Mouse (Mus musculus) gastrocnemius, postnatal 25 days (tissue): ENCODE measurements around the gene B3gntl1. TPM values are rescaled to one million over a fixed set of nuclear protein-coding genes. Genes with fewer than 3 reads are reported as not detected.
"Not testable (repeated sequence)": the region's sequence is repeated elsewhere in the genome, so short reads cannot be mapped to it uniquely, and the experiment has no call there.

Source experiments
- DNase-seq: peaks from one replicate; pipeline ENCODE4 v3.0.0; 2022
- total RNA-seq, 2 experiments: library from RNA; stranded (reverse); gene quantifications; 1 replicate in 1 of 2; 2 replicates in 1 of 2; pipeline ENCODE4 v1.2.3; 2021

The B3gntl1 gene
- total RNA-seq, 2 experiments from 2014 or later = 2.4 to 2.5 TPM

DNA sequence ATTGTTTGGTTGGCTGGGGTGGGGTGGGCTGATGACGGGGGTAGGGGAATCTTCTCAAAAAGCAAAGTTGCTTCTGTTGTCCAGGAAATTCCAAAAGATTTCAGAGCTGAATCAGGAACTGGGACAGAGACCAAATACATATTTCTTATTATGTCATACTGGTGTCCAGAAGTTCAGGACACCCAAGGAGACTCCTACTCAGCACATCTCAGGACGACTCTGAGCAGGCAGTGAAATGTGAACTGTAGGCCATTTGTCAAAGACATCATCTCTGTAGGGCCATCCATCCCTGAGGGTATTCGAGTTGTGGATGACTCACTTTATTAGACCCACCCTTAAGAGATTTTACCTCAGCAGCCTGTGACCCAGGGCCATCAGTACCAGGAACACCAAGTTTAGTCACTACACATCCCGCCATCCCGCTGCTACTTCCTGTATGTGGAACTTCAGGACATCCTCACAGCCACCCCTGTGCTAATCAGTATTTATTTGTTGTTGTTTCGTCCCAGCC is 12.6 kb upstream of the B3gntl1 start:
- DNase-seq = no peak

DNA sequence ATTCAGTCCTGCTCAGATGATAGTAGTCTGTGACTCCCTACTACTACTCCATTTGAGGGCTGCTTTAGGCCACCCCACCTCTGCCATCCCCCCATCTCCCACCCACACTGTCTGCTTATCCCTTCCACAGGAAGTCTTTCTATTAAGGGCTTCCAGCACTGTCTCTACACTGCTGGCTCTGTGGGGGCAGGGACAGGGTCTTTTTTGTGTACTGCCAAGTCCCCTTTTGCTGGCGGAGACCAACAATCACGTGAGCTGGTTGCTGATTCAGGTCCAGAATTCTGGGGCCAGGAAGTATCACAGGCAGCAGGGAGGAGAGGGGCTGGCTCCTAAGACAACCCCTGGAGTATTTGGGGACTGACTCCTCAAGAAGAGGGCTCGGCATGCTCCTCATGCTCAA is 10.3 kb upstream of the B3gntl1 start:
- no peak for DNase-seq

DNA sequence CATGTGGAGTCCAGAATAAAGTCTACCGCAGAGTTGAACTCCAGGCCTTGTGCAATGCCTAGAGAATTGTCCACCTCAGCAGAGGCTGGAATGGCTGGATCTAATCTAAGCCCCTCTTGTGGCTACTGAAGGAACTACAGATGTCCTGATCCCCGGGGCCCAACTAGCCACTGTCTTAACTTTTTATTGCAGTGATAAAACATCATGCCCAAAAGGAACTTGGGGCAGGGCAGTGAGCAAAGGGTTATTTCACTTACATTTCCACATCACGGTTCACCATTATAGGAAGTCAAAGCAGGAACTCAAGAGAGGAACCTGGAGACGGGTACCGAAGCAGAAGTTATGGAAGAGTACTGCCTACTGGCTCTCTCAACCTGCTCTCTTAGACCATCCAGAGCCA is 7.8 kb upstream of the B3gntl1 start:
- no peak for DNase-seq

DNA sequence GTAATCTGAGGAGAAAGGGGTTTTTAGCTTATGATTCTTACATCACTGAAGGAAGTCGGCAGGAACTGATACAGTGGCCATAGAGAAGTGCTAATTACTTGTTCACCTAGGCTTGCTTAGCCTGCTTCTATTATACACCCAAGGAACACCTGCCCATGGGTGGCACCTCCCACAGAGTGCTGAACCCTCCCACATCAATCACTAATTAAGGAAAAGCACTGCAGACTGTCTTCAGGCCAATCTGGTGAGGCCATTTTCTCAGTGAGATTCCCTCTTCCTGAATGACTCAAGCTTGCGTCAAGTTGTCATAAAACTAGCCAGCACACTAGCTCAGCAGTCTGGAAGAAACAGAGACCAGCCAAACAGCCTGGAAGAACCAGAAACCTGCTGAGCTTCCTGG is 6.6 kb upstream of the B3gntl1 start:
- no peak for DNase-seq

DNA sequence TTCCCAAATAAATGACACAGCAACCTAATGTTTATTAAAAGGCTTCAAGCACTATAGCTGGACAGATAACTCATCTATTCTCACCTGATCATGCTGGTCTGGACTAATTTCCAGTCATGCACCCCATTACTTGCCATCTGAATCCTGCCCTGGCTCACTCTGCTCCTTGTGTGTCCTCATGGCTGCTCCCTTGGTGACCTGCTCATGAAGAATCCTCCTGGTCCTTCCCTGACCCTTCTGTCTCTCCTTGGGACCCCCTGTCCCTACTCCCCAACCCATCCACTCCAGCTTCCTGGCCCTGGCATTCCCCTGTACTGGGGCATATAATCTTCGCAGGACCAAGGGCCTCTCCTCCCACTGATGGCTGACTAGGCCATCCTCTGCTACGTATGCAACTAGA is 3.9 kb upstream of the B3gntl1 start:
- DNase-seq = no peak

DNA sequence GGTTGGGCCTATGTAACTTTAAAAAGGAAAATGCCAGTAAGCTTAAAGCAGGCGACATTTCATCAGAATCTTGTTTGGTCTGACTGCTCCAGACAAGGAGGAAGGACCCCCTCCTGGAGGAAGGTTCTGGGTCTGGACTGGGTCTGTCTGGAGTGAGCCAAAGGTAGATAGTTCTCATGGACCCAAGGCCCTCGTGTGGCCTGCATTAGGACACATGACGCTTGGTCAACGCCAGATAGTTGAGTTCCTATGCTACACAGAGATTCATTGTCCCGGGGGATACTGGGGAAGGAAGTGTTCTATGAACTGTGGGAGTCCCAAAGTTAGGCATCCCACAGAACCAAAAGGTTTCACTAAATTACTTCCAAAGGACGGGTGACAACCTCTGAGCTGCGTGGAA is 676 bp upstream of the B3gntl1 start:
- DNase-seq = no peak

DNA sequence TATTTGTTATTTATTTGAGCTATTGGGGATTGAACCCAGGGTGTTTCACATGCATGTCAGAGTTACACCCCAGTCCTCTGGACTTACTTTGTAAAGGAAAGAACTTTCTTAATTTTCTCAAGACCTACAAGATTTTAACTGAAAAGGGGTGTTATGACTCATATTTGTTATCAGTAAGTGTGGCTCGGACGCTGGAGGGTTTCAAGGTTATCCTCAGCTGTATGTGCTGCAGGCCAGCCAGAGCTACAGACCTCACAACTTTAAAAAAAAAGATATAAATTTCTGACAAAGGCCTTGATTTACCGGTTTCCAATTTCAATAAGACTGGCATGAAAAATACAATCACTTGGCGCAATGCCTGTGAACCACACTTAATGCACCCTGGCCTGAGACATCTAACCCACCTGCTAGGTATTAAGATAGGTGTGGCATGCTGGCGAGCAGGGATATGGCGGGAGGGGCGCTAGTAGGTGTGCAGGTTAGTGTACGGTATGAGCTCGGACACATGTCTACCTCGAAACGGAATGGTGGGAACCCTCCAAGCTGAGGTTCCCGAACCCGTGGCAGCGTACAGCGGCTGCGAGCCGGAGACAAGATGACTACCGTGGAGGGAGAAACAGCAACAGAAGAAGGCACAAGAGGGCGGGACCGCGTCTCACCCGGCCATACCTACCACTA is 502 bp downstream of the B3gntl1 start:
- DNase-seq = no peak

DNA sequence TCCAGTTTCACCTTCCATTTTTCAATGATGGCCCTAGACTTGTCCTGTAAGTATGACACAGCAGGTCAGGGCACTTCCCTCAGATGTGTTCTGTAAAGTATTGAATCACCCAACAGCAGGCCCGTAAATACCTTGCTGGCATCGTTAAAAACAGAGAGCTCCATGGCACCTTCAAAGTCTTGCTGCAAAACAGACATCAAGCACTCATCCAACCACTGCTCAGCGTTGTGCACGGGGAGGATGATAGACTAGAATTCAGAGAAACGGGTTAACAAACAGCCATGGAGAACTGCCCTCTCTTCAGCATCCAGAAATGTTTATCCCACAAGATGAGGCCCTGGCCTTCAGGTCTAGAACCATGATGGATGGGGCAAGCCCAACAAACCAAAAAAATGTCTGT is 2.0 kb downstream of the B3gntl1 start:
- no peak for DNase-seq

DNA sequence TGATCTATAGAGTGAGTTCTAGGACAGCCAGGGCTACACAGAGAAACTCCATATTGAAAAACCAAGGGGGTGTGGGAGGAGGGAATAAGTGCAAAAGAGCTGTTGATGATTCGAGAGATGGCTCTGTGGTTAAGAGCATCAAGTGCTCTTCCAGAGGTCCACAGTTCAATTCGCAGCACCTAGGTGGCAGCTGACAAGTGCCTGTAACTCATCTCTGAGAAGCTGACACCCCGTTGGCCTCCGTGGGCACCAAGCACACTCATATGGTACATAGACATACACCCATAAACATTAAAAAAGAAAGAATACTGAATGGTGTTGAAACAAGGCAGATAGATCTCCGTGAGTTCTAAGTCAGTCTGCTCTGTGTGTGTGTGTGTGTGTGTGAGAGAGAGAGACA is 4.2 kb downstream of the B3gntl1 start:
- no peak for DNase-seq

DNA sequence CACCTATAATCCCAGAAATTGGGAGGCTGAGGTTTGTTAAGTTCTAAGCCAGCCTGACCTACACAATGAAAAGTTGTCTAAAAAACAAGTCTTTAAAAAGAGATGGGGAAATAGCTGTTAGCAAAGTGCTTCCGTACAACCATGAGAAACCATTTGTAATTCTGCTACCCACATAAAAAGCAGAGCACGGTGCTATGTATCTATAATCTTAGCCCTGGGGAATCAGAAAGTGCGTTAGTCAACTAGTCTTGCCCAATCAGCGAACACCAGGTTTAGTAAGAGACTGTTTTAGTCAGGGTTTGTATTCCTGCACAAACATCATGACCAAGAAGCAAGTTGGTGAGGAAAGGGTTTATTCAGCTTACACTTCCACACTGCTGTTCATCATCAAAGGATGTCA is 5.4 kb downstream of the B3gntl1 start:
- no peak for DNase-seq

DNA sequence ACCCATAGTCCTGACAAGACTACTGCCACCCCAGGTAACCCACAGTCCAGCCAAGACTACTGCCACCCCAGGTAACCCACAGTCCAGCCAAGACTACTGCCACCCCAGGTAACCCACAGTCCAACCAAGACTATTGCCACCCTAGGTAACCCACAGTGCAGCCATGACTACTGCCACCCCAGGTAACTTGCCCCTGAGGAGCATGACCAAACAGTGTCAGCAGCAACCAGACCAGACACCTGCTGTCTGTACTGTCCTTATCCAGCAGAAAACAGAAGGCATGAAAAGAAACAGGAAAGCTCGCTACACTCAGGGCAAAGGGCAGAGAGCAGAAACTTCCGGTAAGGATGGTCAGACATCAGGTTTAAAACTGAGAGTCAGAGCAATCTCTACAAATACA is 11.8 kb downstream of the B3gntl1 start:
- no peak for DNase-seq

DNA sequence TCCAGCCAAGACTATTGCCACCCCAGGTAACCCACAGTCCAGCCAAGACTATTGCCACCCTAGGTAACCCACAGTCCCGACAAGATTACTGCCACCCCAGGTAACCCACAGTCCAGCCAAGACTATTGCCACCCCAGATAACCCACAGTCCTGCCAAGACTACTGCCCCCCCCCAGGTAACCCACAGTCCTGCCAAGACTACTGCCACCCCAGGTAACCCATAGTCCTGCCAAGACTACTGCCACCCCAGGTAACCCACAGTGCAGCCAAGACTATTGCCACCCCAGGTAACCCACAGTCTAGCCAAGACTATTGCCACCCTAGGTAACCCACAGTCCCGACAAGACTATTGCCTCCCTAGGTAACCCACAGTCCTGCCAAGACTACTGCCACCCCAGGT is 12.3 kb downstream of the B3gntl1 start:
- not testable (repeated sequence) for DNase-seq

DNA sequence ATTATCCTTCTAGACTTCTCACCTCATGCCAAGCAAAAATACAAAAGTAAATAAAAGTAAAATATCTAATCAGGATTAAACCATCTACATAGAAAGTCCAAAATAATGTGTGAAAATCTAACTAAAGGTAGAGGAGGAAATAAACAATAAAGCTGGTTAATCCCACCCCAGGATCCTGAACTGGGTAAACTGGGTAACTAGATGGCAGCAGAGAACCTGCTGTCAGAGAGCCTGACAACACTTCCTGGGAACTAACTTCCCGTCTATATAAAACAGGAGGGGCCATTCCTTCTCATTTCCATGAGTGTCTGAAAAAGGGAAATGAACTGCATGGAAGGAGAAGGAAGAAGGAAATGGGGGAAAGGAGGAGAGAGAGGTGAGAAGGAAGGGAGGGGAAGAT is 14.8 kb downstream of the B3gntl1 start:
- DNase-seq = no peak

DNA sequence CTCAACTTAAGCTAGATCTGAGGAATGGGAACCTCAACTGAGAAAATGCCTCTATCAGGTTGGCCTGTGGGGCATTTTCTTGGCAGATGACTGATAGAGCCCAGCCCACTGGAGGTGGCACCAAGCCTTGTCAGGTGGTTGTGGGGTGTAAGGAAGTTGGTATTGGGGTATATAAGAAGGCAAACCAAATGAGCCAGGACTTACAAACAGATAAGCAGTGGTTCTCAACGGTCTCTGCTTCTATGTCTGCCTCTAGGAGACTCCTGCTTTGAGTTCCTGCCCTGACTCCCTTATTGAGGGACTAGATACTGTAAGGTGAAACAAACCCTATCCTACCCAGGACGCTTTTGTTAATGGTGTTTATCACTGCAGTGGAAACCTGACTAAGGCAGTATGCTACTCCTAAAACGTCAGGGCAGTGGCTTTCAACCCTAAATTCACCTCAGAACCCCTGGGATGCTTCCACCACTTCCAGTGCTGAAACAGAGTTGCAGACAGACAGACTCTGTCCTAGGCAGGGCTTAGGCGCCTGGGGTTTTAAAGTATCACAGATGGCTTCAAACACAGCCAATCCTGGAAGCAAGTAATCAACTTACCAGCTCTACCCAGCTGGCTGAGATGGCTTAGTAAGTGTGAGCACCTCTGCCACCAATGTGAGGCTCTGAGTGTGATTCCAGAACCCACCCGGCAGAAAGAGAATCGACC is 17.0 kb downstream of the B3gntl1 start:
- no peak for DNase-seq

DNA sequence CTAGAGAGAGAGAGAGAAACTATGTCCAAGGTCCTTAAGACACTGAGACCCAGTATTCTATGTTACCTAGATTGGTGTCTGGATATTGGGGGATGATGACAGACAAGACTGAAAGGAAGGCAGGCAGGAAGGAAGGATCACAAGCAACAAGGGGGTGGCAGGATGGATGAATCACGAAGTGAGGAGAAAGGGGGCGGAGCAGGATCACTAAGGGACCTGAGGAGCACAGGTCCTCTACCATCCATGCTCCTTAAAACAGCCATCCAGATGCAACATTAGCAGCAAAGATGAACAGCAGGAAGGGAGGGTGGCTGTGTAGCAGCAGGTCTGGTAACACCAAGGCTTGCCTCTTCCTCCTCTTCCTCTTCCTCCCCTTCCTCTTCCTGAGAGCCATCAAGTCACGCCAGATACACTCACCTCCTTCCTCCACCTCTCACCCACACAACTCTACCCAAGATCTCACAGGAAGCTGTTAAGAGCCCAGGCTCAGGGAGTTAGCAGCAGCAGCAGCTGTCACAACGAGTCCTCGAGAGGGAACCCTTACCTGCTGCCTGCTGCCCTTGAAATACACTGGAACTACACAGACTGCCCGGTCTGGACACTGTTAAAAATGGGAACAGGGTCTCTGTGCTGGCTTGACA is 17.7 kb downstream of the B3gntl1 start:
- no peak for DNase-seq

DNA sequence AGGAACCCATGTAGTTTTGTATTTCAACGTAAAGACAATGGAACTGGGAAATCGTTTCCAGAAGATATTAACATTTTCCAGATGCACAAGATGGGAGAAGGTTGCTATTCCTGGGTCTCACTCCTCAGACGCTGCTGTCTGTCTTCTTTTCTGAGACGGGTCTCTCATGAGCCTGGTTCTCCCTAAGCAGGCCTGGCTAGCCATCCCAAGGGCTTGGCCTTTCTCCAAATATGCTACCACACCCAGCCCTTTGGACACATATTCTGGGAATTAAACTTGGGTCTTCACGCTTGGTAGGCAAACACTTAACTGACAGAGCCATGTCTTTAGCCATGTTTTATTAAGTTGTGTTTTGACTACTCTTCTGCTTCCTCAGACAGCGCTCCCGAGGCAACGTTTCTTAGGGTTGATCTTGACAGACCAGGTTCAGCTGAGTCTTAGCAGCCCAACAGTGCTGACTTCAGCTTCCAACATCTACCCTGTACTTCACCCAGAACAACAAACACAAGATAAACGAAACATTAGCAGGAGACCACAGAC is 18.5 kb downstream of the B3gntl1 start:
- DNase-seq = no peak

DNA sequence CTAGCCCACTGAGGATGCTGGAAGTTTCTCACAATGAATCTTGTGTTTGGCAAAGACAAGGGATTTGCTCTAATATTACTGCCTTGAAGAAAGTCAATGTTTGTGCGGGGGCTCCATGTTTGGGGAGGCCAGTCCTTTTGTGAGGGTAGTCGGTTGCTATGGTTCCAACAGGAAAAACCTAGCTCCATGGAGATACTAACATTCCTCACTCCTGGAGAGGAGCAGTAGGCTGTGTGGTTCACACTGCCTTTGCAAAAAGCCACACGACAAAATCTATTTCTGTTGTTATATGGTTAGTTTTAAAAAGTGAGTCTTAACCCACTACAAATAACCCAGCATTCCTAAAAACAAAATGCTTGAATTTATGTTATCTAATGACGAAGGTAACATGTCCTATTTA is 19.3 kb downstream of the B3gntl1 start:
- no peak for DNase-seq

DNA sequence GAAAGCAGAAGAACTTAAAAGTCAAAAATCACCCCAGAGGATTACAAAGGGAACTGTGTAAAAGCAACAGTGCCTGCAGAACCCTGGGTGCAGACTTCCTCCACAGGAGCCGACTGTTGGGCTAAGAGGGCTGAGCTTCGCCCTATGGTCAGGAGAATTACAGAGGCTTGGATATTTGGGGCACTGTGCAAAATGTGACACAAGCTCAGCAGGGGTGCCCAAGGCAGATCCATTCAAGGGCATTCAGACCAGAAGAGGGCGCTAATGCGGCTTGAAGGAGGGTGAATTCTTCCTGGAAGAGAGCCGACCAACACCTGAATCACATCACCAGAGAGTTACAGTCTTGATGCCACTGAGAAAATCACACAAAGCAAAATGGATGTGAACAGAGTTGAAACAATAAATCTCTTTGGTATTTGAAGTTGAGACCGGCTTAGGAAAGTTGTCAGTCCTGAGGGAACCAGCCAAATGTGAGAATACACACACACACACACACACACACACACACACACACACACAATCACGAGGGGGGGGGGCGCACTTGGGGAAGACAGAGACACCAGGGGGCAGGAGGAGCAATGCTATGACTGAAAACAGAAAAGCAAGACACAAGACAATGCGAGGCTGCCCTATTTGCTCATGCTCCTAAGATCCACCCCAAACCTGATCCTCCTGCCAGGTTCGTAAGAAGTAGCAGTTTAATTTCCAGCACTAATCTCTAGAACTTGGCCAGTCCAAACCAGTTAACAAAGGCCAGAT is 20.2 kb downstream of the B3gntl1 start:
- DNase-seq = peak; percentile 41

DNA sequence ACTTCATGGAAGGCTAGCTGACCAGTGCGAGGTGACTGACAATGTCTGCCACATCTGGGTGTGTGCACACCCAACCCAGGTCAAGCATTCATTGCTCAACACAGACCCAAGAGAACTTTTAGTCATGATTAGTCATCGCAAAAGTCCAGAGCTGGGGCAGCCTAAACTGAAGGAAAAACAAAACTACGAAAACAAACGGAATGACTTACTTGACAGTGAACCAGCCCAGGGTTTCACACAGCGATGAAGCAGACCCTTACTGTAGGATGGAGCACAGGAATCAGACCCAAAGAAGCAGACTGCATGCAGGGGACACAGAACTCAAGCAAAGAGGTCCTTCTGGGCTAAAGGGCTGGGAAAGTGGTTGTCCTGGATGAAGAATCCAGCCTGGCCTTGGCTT is 21.0 kb downstream of the B3gntl1 start:
- peak; percentile 23 for DNase-seq

DNA sequence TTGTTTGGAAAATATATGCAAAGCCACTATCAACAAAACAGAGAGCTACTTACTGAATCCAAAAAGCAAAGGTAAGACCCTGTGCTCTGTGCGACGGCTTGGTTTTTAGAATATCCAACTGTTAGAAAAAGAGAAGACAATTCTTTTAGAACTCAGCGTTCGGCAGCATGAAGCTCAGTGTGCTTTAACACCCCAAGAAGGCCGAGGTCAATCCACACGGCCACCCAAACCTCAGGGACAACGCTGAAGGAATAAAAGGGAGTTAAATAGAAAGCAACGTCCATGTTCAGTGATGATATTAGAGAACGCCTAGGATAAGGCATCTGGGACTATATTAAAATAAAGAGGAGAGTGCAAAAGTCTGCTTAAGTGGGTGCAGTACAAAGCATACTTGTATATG is 21.4 kb downstream of the B3gntl1 start:
- DNase-seq = no peak

DNA sequence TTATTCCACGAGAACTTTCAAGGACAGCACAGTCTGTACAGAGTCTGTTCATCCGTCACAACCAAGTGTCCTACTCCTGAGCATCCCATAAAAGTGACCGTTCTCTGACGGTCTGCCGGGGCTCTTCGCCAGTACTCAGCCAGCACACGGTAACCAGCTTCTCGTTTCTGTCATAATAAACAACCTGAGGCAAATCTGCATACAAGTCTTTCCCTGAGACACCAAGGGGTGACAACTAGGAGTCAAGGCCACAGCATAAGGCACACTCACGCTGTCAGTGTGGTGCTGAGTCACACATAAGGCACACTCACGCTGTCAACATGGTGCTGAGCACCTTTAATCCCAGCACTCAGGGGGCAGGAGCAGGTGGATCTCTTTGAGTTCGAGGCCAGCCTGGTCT is 22.3 kb downstream of the B3gntl1 start:
- DNase-seq = no peak

DNA sequence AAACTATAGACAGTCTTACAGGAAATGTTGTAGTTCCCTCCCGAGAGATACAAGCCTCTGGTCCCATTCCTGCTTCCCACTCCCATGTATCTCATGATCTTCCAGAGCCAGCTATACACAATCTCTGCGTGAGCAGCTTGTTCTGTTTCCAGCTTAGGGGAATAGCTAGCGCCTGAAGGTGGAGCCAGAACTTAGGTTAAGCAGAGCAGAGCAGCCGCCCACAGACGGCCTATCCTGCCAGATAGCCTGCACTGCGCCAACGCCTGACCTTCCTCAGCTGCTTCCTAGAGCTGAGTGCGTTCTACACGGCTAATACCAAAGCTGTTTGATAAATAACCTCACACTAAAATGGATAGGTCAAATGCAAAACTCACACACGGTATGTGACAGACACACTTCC is 23.1 kb downstream of the B3gntl1 start:
- DNase-seq = peak; percentile 59

DNA sequence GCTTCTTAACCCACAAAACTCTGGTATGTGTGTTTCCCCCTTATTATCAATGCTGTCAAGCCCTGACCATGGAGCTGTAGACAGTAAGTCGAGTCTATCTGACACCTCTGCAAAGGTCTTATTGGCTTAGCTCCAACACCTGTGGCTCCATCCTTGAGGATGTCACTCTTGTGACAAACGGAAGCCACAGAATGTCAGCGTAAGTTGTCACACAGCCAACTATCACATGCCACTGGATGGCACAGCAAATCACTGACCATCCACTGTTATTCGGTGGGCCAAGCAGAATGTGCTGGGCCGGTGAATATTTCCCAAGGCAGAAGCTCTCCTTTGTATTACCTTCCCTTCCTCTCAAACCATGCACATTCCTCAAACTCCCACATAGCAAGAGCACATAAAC is 24.8 kb downstream of the B3gntl1 start:
- DNase-seq = no peak
